Mouse (Mus musculus) limb, embryonic 12.5 days (tissue): ENCODE measurements around the gene Abcg1. TPM values are rescaled to one million over a fixed set of nuclear protein-coding genes. Genes with fewer than 3 reads are reported as not detected.

Experiments used
- ATAC-seq: fragments of 200-750 bp; cut with Nextera tagmentation; 2 replicates; pipeline ENCODE4 v1.8.0; 2017; ENCODE audit warnings: low read depth, moderate TSS enrichment; ENCODE audit not compliant: insufficient number of reproducible peaks, insufficient read depth, low FRiP score, low TSS enrichment
- H3K27ac ChIP-seq: fragments of 300-500 bp; sonication (generic); 2 replicates; pipeline ENCODE4 v1.5.1; 2016; ENCODE audit warnings: mild to moderate bottlenecking, moderate library complexity
- H3K27me3 ChIP-seq: fragments of 300-500 bp; sonication (generic); 2 replicates; pipeline ENCODE4 v1.6.1; 2016; ENCODE audit warnings: mild to moderate bottlenecking, moderate library complexity
- H3K36me3 ChIP-seq: fragments of 300-500 bp; sonication (generic); 2 replicates; pipeline ENCODE4 v1.6.1; 2016; ENCODE audit warnings: mild to moderate bottlenecking, moderate library complexity
- H3K4me1 ChIP-seq: fragments of 300-500 bp; sonication (generic); replicated peaks from 2 replicates; pipeline ENCODE4 v1.6.1; 2016
- H3K4me2 ChIP-seq: fragments of 300-500 bp; sonication (generic); 2 replicates; pipeline ENCODE4 v1.6.1; 2016; ENCODE audit warnings: mild to moderate bottlenecking, moderate library complexity
- H3K4me3 ChIP-seq: fragments of 300-500 bp; sonication (generic); replicated peaks from 2 replicates; pipeline ENCODE4 v1.5.1; 2016; ENCODE audit warnings: mild to moderate bottlenecking
- H3K9ac ChIP-seq: fragments of 300-500 bp; sonication (generic); replicated peaks from 2 replicates; pipeline ENCODE4 v1.6.1; 2016; ENCODE audit warnings: mild to moderate bottlenecking, moderate library complexity
- H3K9me3 ChIP-seq: fragments of 300-500 bp; sonication (generic); 2 replicates; pipeline ENCODE4 v1.6.1; 2016; ENCODE audit warnings: mild to moderate bottlenecking, moderate library complexity
- WGBS: fragments of 180-500 bp; shearing (Covaris S2); methylation state at CpG from one replicate; pipeline ENCODE4 v1.1.7; 2016; 5-methylcytosine and 5-hydroxymethylcytosine counted together
- polyA plus RNA-seq: library from polyadenylated mRNA; unstranded; fragments of >200 nt; fragmentation: Nextera tagmentation; extraction: Ambion mirVana; gene quantifications from 2 replicates; pipeline ENCODE4 v1.2.1, GENCODE M21; 2016

Abcg1 gene
- polyA plus RNA-seq, result 8.9 and 10.9 TPM in 2 replicates

DNA sequence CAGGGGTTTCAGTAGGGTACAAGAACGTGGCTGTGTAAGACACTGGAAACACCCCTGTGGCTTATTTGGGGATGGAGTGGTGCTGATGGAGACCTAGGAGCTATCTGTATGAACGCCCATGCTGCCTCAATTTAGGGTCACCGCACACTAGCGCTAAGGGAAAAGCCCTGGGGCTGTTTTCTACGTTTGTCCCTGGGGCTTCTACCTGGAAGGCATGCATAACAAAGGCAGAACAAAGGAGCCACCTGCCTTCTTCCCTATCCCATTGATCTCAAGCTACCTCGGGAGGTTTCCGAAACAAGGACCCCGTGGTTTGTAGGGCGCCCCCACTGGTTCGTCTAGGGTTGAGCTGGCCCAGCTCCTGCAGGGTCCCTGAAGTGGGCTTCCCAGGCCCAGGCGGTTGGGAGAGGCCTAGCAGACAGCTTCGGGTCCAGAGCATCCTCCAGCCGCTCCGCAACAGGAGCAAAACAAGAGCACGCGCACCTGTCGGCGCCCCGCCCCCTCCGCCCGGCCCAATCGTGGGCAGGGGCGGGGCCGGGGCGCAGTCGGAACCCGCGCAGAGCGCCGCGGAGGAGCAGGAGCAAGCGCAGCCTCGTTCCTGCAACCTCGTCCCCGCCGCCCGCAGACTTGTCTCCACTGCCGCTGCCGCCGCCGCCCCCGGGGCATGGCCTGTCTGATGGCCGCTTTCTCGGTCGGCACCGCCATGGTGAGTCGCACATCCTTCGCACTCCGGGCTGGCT, at the start of gene Abcg1:
Gene Abcg1, plus strand, starts transcription at position 525 of the 740 bp plus-strand sequence.
- Histone ChIP-seq H3K9me3 (peaks cover 12% of the 10 kb centered on the region), H3K36me3 (no peaks in the 10 kb centered on the region), H3K9ac (peak within 1 kb of the TSS; percentile 53), H3K4me1 (peaks cover 22% of the 10 kb centered on the region), H3K27me3 (peaks cover 45% of the 10 kb centered on the region), H3K27ac (no peak within 1 kb of the TSS), H3K4me2 (peak within 1 kb of the TSS; percentile 92), H3K4me3 (peak within 1 kb of the TSS; percentile 56)
- 2% methylated on average over 45 of the region's 49 CpGs for WGBS
- ATAC-seq, result no peak; the same call in 1 of the 2 replicates

DNA sequence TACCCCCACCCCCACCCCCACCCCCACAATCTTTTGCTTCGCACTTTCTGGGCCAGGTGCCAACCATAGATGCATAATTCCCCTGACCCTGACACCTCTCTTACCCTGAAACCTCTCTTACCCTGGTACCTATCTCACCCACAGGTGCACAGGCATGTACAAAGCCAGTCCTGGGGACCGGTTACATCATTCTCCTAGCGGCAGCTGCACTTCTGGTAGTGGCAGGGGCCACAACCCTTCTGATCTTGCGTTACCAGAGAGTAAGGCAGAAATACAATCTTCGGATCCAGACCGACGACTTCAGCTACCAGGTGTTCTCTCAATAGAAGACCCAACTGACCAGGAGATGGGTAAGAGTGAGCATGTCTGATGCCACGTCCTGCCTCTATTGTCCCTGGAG, 49.1 kb upstream of the Abcg1 start:
- no peak overlapping the region for H3K4me2 ChIP-seq
- no peaks in the 10 kb centered on the region for H3K36me3 ChIP-seq
- H3K27me3 ChIP-seq, result no peaks in the 10 kb centered on the region
- no peaks in the 10 kb centered on the region for H3K9me3 ChIP-seq
- WGBS, result 86% methylated on average over 8 of the region's 8 CpGs
- no peak overlapping the region for H3K27ac ChIP-seq
- H3K4me1 ChIP-seq, result no peaks in the 10 kb centered on the region; the same call in 1 of the 2 replicates
- no peak overlapping the region for H3K4me3 ChIP-seq
- no peak overlapping the region for H3K9ac ChIP-seq
- no peak for ATAC-seq

DNA sequence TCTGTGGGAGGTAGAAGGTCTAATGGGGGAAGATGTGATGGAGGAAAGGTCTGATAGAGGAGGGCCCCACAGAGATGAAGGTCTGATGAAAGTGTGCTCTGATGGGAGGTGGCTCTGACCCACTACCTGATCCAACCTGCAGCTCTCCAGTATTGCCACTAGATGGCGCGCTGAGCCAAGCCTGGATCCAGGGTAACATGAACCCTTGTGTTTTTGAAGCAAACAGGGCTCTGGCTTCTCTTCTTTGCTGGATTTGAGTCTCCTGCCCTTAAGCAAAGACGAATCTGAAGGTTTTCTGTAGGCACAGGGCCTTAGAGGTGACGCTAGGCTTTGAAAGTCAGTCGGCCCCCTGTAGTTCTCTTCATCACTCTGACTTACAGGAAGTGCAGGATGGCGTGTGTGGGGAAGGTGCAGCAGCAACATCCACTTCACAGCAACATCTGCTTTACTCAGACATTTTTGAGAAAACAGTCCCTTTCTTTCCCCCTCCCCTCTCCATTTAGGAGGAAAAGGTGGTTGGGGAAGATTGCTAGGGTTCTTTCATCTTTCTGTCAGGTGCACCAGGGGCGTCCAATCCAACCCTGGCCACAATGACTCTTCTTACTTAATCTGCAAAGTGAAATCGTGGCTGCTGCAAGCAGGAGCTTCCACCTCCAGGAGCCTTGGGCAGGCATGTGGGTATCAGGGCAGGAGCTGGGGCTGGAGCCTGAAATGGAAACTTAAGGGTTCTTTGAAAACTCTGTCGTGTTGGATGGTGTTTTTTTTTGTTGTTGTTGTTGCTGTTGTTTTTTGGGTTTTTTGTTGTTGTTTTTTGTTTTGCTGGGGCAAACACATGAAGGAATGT, 45.7 kb upstream of the Abcg1 start:
- H3K27ac ChIP-seq, result no peak overlapping the region
- WGBS, result 31% methylated on average over 9 of the region's 9 CpGs
- no peak for ATAC-seq

DNA sequence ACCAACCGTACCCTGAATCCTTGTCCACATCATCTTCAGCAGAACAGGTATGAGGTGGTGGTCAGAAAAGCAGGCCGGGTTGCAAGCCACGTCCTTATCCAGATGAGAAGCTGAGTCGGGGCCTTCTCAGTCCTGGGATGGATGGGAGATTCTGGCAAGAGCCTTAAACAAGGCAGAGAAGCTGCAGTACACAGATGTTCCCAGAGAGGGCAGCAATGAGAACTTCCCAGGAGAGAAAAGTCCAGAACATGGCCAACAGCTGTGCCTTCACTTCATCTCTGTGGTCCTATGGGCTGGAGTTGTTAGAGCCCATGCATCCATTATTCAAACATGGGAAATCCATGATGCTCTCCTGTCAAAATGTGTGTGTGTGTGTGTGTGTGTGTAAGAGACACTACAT, 39.2 kb upstream of the Abcg1 start:
- H3K36me3 ChIP-seq, result no peaks in the 10 kb centered on the region
- H3K9ac ChIP-seq, result no peak overlapping the region
- H3K27me3 ChIP-seq, result no peaks in the 10 kb centered on the region
- no peak overlapping the region for H3K4me3 ChIP-seq
- H3K4me2 ChIP-seq, result no peak overlapping the region
- WGBS, result 75% methylated on average over 4 of the region's 4 CpGs
- H3K27ac ChIP-seq, result no peak overlapping the region
- peaks cover 6% of the 10 kb centered on the region for H3K9me3 ChIP-seq
- no peak for ATAC-seq
- H3K4me1 ChIP-seq, result no peaks in the 10 kb centered on the region

More for the DNA sequence above, 45.7 kb upstream of the Abcg1 start:
- no peak overlapping the region for H3K9ac ChIP-seq
- H3K27me3 ChIP-seq, result no peaks in the 10 kb centered on the region
- H3K4me1 ChIP-seq, result no peaks in the 10 kb centered on the region; the same call in 1 of the 2 replicates
- H3K4me2 ChIP-seq, result no peak overlapping the region
- no peak overlapping the region for H3K4me3 ChIP-seq
- H3K9me3 ChIP-seq, result peaks cover 4% of the 10 kb centered on the region
- no peaks in the 10 kb centered on the region for H3K36me3 ChIP-seq

DNA sequence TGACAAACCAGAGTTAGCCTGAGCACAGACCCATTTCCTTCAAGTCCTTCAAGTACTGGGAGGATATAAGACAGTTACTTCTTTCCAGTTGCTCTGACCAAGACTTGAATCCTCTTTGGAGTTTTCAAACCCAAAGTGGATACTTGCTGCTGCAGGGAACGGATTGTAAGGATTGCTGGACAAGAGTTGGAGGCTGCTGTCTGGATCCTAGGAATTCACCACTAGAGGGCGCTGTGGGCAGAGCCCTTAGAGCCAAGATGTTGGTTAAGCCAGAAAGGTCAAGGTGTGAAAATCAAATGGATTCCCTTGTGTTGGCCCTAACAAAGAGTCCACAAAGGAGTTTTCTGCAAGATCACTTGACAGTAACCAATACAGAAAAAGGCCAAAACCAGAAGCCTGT, 38.0 kb upstream of the Abcg1 start:
- no peak overlapping the region for H3K4me3 ChIP-seq
- no peaks in the 10 kb centered on the region for H3K36me3 ChIP-seq
- WGBS, result 6% methylated on average over 2 of the region's 2 CpGs
- no peak overlapping the region for H3K27ac ChIP-seq
- H3K4me2 ChIP-seq, result no peak overlapping the region
- no peaks in the 10 kb centered on the region for H3K4me1 ChIP-seq
- peaks cover 6% of the 10 kb centered on the region for H3K9me3 ChIP-seq
- H3K9ac ChIP-seq, result no peak overlapping the region
- ATAC-seq, result no peak
- no peaks in the 10 kb centered on the region for H3K27me3 ChIP-seq

DNA sequence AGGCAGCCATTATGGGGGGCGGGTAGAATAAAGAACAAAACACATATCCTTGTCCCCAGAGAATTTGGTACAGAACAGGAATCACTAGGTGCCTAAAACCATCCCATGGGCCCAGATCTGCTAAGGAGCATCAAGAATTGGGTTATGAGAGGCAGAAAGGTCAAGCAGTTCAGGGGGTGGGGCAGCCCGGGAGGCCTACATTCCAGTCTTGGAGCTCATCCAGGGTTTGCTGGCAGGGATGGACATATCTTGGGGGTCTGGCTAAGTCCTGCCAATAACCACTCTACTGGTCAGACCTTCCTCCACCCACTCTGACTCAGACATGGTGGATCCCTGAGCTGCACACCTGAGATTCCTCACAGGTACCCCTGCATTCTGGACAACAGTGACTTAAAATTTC, 37.4 kb upstream of the Abcg1 start:
- WGBS, result 81% methylated on average over 2 of the region's 2 CpGs
- peaks cover 6% of the 10 kb centered on the region for H3K9me3 ChIP-seq
- no peak overlapping the region for H3K9ac ChIP-seq
- H3K4me3 ChIP-seq, result no peak overlapping the region
- no peak overlapping the region for H3K4me2 ChIP-seq
- ATAC-seq, result no peak
- H3K4me1 ChIP-seq, result no peaks in the 10 kb centered on the region
- no peaks in the 10 kb centered on the region for H3K27me3 ChIP-seq
- no peaks in the 10 kb centered on the region for H3K36me3 ChIP-seq
- no peak overlapping the region for H3K27ac ChIP-seq

DNA sequence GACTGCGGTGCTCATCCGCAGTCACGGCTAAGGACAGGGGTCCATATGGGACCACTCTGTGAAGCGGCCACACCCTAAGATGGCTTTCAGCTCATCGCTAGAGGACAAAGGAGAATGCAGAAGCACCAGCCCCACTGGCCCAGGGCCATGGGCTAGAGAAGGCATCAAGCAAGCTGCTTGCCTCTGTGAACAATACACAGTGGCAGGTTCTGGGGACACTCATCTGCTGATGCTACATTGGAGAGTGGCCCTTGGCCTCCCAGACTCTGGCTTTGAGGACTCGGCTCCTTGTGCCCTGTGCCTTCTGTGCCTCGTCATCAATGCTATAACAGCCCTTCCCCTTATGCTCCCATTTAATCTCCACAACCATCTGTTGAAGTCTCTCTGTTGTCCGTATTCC, 36.2 kb upstream of the Abcg1 start:
- WGBS, result 78% methylated on average over 8 of the region's 8 CpGs
- no peak for ATAC-seq

DNA sequence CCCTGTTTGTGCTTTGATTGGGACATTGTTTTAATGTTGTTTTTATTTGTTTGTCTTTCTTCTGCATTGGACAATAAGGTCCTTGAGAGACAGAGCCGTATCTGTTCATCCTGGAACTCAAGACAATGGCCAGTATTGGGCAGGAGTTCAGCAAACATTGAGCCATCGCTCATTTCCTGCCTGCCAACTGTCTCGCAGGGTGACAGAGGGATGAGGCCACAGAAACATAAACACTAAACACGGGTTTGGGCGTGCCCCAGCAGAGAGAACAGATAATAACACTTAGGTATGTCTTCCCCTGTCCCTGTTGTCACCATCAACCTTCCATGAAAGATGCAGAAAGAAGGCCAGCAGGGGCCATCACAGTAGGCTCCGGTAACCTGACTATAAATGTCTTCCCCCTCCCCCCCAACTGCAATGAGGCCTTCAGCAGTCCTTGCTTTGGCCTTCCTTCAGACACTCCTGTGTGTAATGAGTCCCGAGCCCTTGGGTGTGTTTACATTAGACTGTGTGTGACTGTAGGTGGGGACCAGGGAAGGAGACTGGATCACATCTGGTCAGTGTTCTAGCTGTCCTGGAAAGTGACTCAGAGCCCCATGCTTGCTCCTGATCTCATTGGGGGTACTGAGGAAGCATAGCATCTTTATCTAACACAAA, 33.2 kb upstream of the Abcg1 start:
- Histone ChIP-seq H3K36me3 (no peaks in the 10 kb centered on the region), H3K4me3 (no peak overlapping the region), H3K4me1 (0 out of 2 replicates have a peak, but pooled peaks cover 4% of the 10 kb centered on the region), H3K27ac (no peak overlapping the region), H3K4me2 (no peak overlapping the region), H3K9ac (no peak overlapping the region), H3K27me3 (no peaks in the 10 kb centered on the region), H3K9me3 (no peaks in the 10 kb centered on the region; the same call in 1 of the 2 replicates)
- 60% methylated on average over 7 of the region's 7 CpGs for WGBS
- no peak for ATAC-seq

More for the DNA sequence above, 36.2 kb upstream of the Abcg1 start:
- Histone ChIP-seq H3K9me3 (peaks cover 6% of the 10 kb centered on the region), H3K27me3 (no peaks in the 10 kb centered on the region), H3K4me3 (no peak overlapping the region), H3K27ac (no peak overlapping the region), H3K36me3 (no peaks in the 10 kb centered on the region), H3K4me1 (no peaks in the 10 kb centered on the region), H3K4me2 (no peak overlapping the region), H3K9ac (no peak overlapping the region)

DNA sequence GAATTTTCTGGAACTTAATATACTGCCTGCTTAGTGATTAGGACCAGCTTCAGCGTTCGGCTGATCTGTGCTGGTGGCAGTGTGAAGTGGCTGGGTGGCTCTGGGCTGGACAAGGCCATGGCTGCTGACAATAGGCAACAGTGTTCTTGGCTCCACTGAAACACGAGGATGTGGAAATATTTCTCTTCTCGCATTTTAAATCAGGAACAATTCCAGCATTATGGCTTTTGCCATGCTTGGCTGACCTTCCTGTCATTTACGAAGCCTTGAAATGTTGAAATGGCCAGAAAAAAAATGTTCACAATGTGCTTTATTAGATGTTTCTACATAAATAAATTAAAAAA, 32.7 kb upstream of the Abcg1 start:
- Histone ChIP-seq H3K9ac (no peak overlapping the region), H3K4me1 (0 out of 2 replicates have a peak, but pooled peaks cover 4% of the 10 kb centered on the region), H3K27me3 (no peaks in the 10 kb centered on the region), H3K9me3 (no peaks in the 10 kb centered on the region; the same call in 1 of the 2 replicates), H3K4me2 (no peak overlapping the region), H3K27ac (no peak overlapping the region), H3K4me3 (no peak overlapping the region), H3K36me3 (no peaks in the 10 kb centered on the region)
- ATAC-seq, result no peak
- 77% methylated on average over 5 of the region's 5 CpGs for WGBS

DNA sequence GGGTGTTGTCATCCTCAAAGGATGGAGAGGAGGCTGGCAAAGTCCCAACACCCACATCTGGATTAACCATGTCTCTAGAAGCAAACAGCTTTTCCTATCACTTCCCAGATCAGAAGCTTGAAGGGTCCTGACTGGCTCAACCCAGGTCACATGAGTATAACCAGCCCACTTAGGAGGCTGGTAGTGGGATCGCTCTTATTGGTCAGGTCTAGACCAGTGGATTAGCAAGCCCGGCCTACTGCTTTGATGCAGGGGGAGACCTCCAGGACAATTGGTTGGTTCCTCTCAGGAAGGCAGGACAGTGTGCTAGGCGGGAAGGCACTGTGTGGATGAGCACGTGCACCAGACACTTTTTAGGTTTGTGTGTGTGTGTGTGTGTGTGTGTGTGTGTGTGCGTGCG, 30.5 kb upstream of the Abcg1 start:
- peaks cover 2% of the 10 kb centered on the region; the same call in 1 of the 2 replicates for H3K9me3 ChIP-seq
- H3K36me3 ChIP-seq, result no peaks in the 10 kb centered on the region
- H3K27me3 ChIP-seq, result no peaks in the 10 kb centered on the region
- no peak overlapping the region for H3K4me2 ChIP-seq
- no peak for ATAC-seq
- no peak overlapping the region for H3K27ac ChIP-seq
- no peak overlapping the region for H3K9ac ChIP-seq
- WGBS, result 85% methylated on average over 6 of the region's 6 CpGs
- H3K4me3 ChIP-seq, result no peak overlapping the region
- 0 out of 2 replicates have a peak, but pooled peaks cover 4% of the 10 kb centered on the region for H3K4me1 ChIP-seq

DNA sequence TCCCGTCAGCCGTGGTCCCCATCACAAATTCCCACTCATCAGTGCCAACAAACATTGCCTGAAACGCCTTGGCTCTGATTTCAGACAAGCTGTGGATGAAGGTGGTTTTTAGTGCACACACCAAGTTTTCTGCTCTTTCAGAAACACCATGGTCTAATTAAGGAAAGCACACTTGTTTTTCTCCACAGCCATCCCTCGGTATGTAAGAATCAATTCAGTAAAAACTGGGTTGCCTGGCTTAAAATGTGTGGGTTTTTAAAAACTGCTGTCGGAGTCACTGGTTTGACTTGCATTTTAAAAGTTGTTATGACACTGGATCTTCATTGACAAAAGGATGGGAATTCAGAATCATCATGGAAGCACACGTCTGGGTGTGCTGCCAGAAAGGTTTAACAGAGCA, 29.8 kb upstream of the Abcg1 start:
- WGBS, result 80% methylated on average over 6 of the region's 6 CpGs
- ATAC-seq, result no peak
- H3K27me3 ChIP-seq, result no peaks in the 10 kb centered on the region

More for the DNA sequence above, 29.8 kb upstream of the Abcg1 start:
- Histone ChIP-seq H3K36me3 (no peaks in the 10 kb centered on the region), H3K4me1 (0 out of 2 replicates have a peak, but pooled peaks cover 4% of the 10 kb centered on the region), H3K9ac (no peak overlapping the region), H3K9me3 (peaks cover 6% of the 10 kb centered on the region; the same call in 1 of the 2 replicates), H3K4me2 (no peak overlapping the region), H3K27ac (no peak overlapping the region), H3K4me3 (no peak overlapping the region)
